Mouse (Mus musculus) urinary bladder, adult 2 months (tissue): ENCODE results near the gene Gnai3. TPM values are rescaled to one million over a fixed set of nuclear protein-coding genes. Genes with fewer than 3 reads are reported as not detected.

Source experiments
- DNase-seq: peaks from one replicate; pipeline ENCODE4 v3.0.0; 2022; ENCODE audit warnings: low spot score
- polyA plus RNA-seq: library from polyadenylated mRNA; depleted of rRNA; stranded (reverse); fragments of >200 nt; gene quantifications from 2 replicates; pipeline ENCODE4 v1.2.3, GENCODE M21; 2012

Gene Gnai3
- polyA plus RNA-seq, 1 experiment, result 75.8 TPM

DNA sequence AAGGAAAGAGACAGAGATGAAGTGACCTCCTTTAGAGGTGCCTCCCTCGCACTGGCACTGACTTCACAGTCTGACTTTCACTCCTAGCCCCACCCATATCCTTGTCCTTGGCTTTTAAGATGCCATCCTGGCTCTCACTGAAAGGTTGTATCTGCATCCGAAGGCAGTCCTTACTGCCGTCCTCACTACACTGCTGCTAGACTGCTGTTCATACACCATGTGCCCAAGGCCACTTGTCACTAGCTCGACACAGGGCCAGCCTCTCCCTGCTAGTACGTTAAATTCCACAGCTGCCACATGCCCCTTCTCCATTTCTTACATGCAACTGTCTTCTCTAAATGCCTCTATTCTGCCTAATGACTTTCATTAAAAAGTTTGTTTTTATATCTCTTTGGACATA, 34.6 kb downstream of the Gnai3 start:
- no peak for DNase-seq

DNA sequence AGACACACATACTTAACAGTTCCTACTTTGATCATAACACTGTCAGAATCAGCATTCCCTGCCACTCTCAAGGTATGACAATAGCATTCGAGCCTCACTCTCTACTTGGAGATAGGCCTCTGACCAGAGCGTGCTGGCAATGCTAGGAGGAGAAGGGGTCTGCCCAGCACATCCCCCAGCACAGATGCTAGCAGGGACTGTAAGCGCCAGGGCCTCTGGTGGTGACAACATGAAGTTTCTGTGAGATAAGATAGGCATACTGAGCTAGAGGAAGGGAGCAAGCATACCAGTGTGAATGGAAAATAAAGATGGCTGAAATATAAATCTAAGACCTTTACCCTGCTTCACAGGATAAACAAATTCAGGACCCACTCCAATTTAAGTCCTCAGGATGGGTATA, 40.7 kb downstream of the Gnai3 start:
- no peak for DNase-seq

GRCm38 (mm10) chr3:108102075-108102474, 43.9 kb downstream of the Gnai3 start:
- DNase-seq, result no peak

- DNase-seq, result no peak
These were observed 44.4 kb downstream of the Gnai3 start for GRCm38 (mm10) chr3:108101594-108101993.

GRCm38 (mm10) chr3:108098316-108098715, 47.6 kb downstream of the Gnai3 start:
- DNase-seq, result no peak

DNA sequence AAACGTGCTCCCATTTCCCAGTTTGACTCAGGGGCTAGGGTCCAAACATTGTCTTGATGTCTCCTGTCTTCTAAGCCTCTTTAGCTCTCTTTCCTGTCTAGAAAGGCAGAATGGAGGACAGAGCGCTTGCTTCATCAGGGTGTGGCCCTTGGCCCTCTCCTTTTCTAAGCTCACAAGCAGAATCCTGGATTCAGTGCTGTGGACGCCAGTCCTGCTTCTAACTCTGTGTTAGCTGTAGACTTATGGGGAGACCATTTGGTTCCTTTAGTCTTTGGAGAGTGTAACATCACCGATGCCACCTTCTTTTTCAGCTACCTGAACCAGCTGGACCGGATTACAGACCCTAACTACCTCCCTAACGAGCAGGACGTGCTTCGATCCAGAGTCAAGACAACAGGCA, 48.3 kb downstream of the Gnai3 start:
- DNase-seq, result no peak

GRCm38 (mm10) chr3:108096726-108097125, 49.2 kb downstream of the Gnai3 start:
- DNase-seq, result no peak

DNA sequence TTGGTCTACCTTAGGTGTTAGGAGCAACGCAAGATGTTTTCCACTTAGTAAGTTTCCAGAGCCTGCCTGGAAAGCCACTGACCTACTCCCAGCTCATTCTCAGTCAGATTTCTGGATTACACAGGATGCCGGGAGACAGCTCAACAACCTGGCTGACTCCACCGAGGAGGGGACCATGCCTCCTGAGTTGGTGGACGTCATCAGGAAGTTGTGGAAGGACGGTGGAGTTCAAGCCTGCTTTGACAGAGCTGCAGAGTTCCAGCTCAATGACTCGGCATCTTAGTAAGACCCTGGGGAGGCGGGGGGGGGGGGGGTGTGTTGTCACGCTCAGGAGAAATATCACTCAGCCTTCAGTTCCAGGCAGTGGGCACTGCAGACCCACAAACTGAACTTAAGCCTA, 49.7 kb downstream of the Gnai3 start:
- DNase-seq, result no peak

- DNase-seq, result no peak
These were observed 50.8 kb downstream of the Gnai3 start for GRCm38 (mm10) chr3:108094976-108095760.

DNA sequence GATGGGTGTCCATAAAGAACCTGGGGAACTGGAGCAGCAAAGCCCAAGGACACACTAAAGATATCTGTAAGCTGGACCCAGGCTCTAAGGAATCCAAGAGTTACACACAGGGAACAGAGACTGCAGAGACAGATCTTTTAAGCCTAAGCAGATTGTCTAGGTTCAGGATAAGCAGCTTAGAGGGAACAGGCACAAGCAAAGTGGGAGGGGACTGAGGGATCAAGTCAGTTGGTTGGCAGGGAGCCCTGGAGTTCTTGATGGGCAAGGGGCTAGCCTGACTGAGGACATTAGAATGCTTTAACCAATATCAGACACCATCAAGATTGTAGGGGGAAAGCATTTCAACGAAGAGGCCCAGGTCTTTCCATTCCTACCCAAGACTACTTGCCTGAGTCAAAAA, 51.8 kb downstream of the Gnai3 start:
- peak; percentile 5 for DNase-seq

- peak; percentile 16 for DNase-seq
These were observed 52.6 kb downstream of the Gnai3 start for GRCm38 (mm10) chr3:108093306-108093705.

GRCm38 (mm10) chr3:108092536-108093115, 53.3 kb downstream of the Gnai3 start, which contains the start of gene Gnat2:
TSS of gene Gnat2 (plus strand) at chr3:108092789.
- DNase-seq, result peak; percentile 3

GRCm38 (mm10) chr3:108092030-108092429, 53.9 kb downstream of the Gnai3 start:
- DNase-seq, result peak; percentile 8

DNA sequence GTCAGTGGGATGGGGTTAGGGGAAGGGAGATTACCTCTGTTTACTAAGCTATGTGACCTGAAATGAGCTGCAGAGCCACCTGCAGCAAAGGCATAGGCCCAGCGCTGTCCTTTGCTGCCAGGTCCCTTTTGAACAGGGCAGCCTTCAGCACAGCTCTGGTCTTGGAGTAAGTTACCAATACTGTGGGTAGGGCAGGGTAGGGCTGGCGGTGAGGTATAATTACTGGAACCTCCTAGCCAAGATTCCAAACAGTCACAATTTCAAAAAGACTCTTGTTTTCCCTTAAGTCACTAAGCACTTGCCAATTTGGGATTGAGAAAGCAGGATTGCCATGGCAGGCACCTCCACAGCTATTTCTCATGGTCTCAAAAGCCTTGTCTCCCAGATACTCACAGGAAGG, 55.4 kb downstream of the Gnai3 start:
- DNase-seq, result no peak

GRCm38 (mm10) chr3:108089916-108090315, 56.0 kb downstream of the Gnai3 start:
- no peak for DNase-seq

- no peak for DNase-seq
These were observed 57.0 kb downstream of the Gnai3 start for GRCm38 (mm10) chr3:108088842-108089380.

DNA sequence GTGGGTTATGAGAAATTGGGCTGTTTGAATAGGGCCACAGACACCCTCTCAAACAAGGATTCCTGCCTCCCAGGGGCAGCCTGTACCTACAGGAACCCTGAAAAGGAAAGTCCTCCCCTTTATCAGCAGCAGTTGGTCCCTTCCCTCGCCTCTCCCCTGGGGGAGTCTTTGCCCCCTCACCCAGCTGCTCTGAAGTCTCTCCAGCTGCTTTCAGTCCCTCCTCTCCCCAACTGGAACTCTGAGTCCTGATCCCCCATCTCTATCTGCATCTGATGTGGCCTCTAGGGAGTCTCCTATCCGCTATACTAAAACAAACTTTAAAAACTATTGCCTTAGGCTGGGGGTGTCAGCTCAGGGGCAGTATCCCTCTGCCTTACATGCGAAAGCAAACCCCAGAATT, 58.6 kb downstream of the Gnai3 start:
- no peak for DNase-seq

GRCm38 (mm10) chr3:108086470-108086979, 59.4 kb downstream of the Gnai3 start, which contains the start of gene Ampd2:
TSS of gene Ampd2 (minus strand) at chr3:108086651.
- DNase-seq, result peak; percentile 72

- peak; percentile 61 for DNase-seq
These were observed 60.1 kb downstream of the Gnai3 start for GRCm38 (mm10) chr3:108085721-108086469.

DNA sequence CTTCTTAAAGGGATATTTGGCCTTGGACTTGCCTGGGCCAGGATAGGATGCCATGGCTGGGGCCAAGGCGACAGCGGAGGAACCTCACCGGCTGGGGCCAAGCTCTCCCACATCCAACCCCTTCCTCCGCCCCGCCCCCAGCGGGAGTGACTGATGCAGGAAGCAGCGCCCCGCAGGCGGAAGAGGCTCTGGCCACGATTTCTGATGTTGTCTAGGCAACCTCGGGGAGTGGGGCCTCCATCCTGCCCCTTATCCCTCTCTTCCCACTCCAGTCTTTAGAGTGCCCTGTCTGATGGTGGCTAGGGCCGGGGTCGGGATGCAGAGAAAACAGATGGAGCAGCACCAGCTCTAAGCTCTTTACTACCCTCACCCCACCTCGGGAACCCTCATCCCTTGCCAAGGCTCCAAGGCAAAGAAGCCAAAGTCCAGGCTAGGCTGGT, 60.6 kb downstream of the Gnai3 start:
- peak; percentile 82 for DNase-seq

DNA sequence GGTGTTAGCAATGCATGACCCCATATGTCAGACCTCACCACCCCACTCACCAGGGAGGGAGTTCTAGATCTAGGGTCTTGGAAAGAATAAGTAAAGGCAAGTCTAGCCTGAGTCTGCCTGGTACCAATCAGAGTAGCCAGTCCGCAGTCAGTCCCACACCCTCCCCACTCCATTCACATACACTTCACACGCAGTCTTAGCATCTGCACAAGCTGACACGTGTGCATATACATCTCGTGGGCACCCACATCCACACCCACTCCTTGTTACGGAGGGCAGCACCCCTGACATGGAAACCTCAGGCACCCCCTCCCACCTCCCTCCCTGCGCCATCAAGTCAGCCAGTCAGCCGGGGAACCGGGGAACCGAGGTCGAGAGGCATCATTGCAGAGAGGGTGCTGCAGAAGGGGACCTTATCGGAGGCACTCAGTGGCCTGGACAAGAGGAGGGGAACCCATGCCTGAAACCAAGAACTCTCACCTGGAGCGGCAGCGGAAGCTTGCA, 61.1 kb downstream of the Gnai3 start:
- no peak for DNase-seq

- no peak for DNase-seq
These were observed 62.0 kb downstream of the Gnai3 start for GRCm38 (mm10) chr3:108083904-108084407.
